Mouse (Mus musculus): Measurements from ENCODE around the gene Dennd5a.

Gene Dennd5a

GRCm38 (mm10) chr7:109962596-109962995 is 2.3 kb upstream of the Dennd5a start:
- no peak for DNase-seq

- DNase-seq, result no peak
Observed at GRCm38 (mm10) chr7:109961570-109961969, 1.3 kb upstream of the Dennd5a start.

- no peak for DNase-seq
Observed at GRCm38 (mm10) chr7:109960613-109961154, 414 bp upstream of the Dennd5a start.

- no peak for DNase-seq
Observed at GRCm38 (mm10) chr7:109958843-109959715, 1.2 kb downstream of the Dennd5a start.

GRCm38 (mm10) chr7:109957996-109958789 is 2.1 kb downstream of the Dennd5a start:
- no peak for DNase-seq

GRCm38 (mm10) chr7:109954622-109955401 is 5.5 kb downstream of the Dennd5a start:
- peak; percentile 46 for DNase-seq

GRCm38 (mm10) chr7:109951297-109951696 is 9.0 kb downstream of the Dennd5a start:
- no peak for DNase-seq

GRCm38 (mm10) chr7:109944421-109945034 is 15.7 kb downstream of the Dennd5a start:
- DNase-seq, result peak; percentile 28

GRCm38 (mm10) chr7:109929628-109930027 is 30.6 kb downstream of the Dennd5a start:
- no peak for DNase-seq

GRCm38 (mm10) chr7:109928365-109928764 is 31.9 kb downstream of the Dennd5a start:
- DNase-seq, result no peak

GRCm38 (mm10) chr7:109924965-109925364 is 35.3 kb downstream of the Dennd5a start:
- DNase-seq, result no peak

GRCm38 (mm10) chr7:109922889-109923288 is 37.4 kb downstream of the Dennd5a start:
- DNase-seq, result no peak

GRCm38 (mm10) chr7:109906165-109906564 is 54.1 kb downstream of the Dennd5a start:
- no peak for DNase-seq

GRCm38 (mm10) chr7:109900921-109901320 is 59.3 kb downstream of the Dennd5a start:
- no peak for DNase-seq

- DNase-seq, result peak; percentile 50
Observed at GRCm38 (mm10) chr7:109898911-109899310, 61.4 kb downstream of the Dennd5a start.

GRCm38 (mm10) chr7:109892530-109892929 is 67.7 kb downstream of the Dennd5a start:
- peak; percentile 70 for DNase-seq

GRCm38 (mm10) chr7:109891786-109892185 is 68.5 kb downstream of the Dennd5a start:
- DNase-seq, result no peak

- DNase-seq, result no peak
Observed at GRCm38 (mm10) chr7:109890256-109890655, 70.0 kb downstream of the Dennd5a start.

- DNase-seq, result peak; percentile 22
Observed at GRCm38 (mm10) chr7:109889300-109889699, 71.0 kb downstream of the Dennd5a start.

- no peak for DNase-seq
Observed at GRCm38 (mm10) chr7:109886249-109886648, 74.0 kb downstream of the Dennd5a start.

GRCm38 (mm10) chr7:109882574-109882973 is 77.7 kb downstream of the Dennd5a start:
- no peak for DNase-seq

- no peak for DNase-seq
Observed at GRCm38 (mm10) chr7:109881561-109882099, 78.6 kb downstream of the Dennd5a start.

Data from kidney, postnatal 14 days (tissue).